Mouse (Mus musculus): ENCODE data around the gene Ipo8. TPM values are rescaled to one million over a fixed set of nuclear protein-coding genes. Genes with fewer than 3 reads are reported as not detected.

Gene Ipo8
- polyA plus RNA-seq (2014; fragmentation: Illumina TruSeq; extraction: RNeasy Lipid Tissue Mini Kit (QIAGEN cat#74804); ENCODE audit: low read depth, low replicate concordance), result 64.4 TPM

DNA sequence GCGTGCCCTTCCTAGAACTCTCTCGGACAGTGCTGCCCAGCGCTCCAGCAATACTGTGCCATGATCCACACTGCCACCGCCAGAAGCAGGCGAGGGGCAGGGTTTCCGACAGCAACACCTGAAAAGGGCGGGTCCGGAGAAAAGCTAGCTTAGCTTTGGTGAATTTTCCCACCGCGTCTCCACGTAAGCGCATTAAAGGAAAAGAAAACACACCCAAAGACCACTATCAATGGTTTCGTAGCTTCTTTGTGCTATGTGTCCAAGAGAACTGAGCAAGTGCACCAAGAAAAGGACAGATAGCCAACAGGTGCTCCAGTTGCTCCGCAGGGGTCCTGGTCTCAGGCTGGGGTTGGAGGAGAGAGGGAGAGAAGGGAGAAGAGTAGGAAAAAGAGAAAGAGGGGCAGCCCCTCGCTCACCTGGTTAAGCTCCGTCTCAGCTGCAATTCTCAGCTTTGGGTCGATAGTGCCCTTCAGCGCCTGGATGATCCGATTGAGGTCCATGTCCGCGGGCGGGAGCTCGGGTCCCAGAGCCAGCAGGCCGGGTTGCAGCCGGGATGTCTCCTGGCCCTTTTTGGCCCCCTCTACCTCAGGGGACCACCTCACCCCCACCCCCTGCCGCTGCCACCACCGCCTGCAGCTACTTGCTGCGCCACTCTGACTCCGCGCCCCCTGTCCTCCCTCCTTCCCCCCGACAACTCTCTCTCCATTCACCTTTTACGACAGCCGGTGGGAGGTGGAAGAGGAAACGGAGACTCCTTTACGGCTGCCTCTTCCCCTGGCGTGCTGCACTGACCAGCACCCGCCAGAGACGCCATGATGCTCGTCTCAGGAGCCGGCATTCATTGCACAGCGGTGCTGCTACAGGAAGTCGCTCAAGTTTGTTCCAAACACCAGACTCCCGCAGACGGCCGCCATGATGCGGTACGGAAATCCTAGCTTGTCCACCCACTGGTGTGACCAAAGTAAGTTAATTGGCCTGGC is at the start of gene Ipo8:
Gene Ipo8 (minus strand): TSS at position 720 of the 980 bp plus-strand sequence.

Other genes starting within 250 kb of the Ipo8 start
- 14.9 TPM for gene Caprin2, start 64.8 kb upstream of the Ipo8 start, polyA plus RNA-seq (2014; fragmentation: Illumina TruSeq; extraction: RNeasy Lipid Tissue Mini Kit (QIAGEN cat#74804); ENCODE audit: low read depth, low replicate concordance)
- 24.7 TPM for gene Sinhcaf, start 115.0 kb upstream of the Ipo8 start, polyA plus RNA-seq (2014; fragmentation: Illumina TruSeq; extraction: RNeasy Lipid Tissue Mini Kit (QIAGEN cat#74804); ENCODE audit: low read depth, low replicate concordance)